Mouse (Mus musculus) gastrocnemius, adult 8-10 months (tissue): ENCODE data around the gene Cep41. TPM values are rescaled to one million over a fixed set of nuclear protein-coding genes. Genes with fewer than 3 reads are reported as not detected.
A peak's percentile ranks its signal among the peaks of the same experiment; 100 is the strongest.

ENCODE experiments used
- DNase-seq, 2 experiments: peaks; one replicate each; pipeline ENCODE4 v3.0.0; 2022; ENCODE audit warnings: low spot score in 2 of 2
- total RNA-seq, 4 experiments: library from RNA; stranded (reverse); gene quantifications; 2 replicates each; pipeline ENCODE4 v1.2.4; 2022

The Cep41 gene
- total RNA-seq, 4 experiments from 2014 or later: 0.12 to 0.83 (median 0.41) TPM

DNA sequence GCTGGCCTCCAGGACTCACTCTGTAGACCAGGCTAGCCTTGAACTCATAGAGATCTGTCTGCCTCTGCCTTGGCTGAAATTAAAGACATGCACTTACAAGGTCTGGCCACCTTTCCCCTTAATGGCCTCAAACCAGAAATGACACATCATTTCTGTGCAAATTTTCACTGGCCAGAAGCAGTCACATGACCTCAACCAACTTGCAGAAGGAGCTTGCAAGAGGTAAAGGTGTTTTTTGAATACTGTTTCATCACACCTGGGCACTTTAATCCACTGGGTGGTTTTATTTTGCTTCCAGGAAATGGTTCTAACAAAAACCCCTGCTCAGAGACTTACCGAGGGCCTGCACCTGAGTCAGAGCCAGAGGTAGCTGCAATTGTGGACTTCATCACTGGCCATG, 63.6 kb downstream of the Cep41 start:
- DNase-seq: no peak

DNA sequence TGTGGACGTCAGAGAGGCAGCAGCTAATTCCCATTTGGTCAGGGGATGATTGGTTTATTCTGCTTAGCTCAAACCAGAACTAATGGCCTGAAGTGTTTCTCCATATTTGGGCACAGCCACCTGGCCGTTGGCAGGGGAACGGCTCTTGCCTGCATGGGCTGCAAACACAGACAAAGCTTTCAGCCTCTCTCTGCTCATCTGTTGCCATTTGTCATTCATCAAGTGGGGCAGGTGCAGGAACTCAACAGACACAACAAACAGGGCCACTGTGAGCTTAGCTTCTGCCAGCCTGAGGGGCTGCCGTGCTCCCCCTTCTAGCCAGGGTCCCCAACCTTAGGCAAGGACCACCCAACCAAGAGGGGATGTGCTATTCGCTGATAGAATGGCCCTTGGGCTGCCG, 65.4 kb downstream of the Cep41 start:
- no peak for DNase-seq

DNA sequence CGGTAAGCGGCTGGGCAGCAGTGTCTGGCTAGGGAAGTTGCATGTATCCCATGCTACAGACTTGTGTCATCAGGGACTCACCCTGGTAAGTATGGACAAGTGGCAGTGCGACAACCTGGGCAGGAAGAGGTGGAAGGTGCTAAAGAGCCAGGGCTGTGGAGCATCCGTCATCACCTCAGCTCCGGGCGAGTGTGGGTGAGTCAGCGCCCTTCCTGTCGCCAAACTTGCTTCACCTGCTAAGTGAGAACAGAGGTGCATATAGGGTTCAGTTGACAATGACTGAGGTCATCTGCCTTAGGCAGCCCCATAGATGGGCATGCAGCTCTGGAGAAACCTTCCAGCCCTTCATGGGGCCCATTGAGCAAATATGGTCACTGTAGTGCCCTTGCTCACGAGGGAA, 68.8 kb downstream of the Cep41 start:
- DNase-seq: no peak

DNA sequence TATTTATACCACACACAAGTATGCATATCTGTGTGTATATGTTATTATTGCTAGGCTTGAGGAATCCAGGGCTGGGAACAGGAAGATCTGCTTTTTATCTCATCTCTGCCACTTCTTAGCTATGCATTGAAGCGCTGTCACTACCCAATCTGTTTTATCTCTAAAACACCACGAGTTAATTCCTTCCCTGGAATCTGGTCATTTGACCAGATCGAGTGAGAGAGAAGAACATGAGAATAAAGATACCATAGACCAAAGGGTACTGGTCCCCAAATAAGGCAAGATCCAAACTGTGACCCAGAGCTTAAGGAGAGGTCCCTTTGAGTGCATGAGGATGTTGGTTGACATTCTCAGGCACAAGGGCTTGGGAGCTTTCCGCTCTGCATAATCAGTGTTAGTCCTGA, 71.6 kb downstream of the Cep41 start:
- no peak for DNase-seq

DNA sequence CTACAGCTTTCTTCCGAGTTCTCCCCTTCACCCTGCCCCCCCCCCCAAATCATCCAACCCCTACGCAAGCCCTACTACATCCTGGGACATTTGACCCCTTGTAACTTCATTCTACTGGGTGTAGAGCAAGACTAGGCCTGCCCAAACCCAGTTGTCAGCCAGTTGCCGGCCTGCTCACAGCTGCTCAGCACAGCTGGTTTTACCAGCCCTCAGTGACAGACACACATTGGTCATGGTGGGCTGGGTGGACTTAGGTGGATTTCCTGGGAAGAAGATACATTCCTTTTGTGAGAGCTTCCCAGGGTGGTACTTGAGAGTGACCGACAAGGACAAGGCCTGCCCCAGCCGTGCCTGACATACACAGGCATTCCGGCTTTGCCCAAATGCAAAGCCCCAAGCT, 72.6 kb downstream of the Cep41 start:
- no peak for DNase-seq

DNA sequence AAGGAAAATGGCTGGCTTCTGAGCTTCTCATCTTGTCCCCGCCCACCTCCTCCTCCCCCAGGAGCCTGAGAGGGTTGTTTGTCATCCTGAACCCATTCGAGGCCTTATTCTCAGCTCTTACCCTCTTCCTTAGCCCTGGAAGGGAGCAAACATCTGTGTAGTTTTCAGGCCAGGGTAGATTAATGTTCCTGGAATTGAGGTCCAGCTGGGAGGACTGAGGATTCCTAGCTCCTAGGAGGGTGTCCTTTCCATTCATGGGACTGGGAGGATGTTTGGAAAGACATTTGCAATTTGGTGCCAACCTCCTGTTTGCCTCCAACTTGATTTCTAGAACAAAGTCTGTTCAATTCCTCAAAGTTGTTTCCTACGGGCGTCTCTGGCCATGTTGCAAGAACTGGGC, 73.0 kb downstream of the Cep41 start:
- peak in 1 of 2 experiments; percentile 27 for DNase-seq

DNA sequence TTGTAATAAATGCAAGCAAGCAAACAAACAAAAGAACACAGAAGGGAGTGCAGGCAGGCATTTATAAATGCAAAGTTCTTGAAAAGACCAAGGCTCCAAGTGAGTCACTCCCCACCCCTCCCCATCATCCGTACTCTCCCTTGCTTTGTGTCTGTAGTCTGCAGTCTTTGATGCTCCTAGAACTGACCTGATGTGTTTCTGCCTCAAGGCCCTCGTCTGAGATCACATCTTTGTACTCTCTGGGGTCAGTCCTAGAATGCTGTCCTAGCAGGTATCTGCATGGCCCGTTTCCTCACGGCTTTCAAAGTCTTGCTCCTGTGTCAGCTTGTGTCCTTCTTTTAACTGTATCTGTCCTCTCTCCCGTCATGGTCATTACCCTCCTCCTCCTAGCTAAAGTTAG, 73.9 kb downstream of the Cep41 start:
- no peak for DNase-seq

DNA sequence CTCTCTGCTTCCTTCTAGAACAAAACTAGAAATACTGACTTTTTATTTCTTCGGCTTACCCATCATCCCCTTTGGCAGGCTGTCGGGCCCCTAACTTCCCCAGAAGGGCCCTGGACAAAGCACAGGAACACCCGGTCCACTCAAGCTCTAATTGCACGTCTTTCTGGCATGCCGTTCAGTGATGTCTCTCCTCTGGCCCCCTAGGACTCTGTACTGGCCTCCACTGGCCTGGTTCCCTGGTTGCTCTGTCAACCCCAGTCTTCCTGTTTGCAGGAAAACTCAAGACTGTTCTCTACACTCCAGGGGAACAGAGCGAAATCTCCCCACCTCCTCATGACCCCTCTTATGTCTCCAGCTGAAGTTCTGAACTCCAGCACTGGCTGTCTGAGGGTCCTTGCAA, 74.8 kb downstream of the Cep41 start:
- DNase-seq: no peak

DNA sequence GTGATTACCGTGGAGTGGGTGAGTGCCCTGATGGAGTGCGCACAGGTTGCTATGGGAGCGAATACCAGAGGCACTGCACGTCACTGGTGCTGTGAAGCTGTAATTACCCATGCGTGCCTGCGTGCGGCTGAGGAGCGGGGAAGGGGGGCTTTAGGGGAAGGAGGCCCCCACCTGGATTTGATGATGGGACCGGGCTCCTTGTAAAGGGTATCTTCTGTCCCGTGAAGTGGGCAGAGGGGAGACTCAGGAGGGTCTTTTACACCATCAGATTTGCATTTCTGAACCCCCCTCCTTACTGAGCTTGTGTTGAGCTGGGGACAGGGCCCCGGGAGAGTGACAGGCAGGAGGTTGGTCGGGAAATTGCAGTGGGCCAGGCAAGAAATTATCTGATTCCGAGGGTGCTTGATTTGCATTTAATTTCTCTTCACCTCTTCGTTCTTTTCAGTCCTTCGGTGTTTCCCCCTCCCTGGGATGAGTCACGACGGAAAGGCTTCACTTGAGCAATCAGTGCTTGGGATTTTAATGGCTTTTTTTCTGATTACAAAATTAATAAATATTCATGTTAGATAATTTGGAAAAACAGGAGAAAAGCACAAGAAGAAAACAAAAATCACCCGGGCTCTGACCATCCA, 75.5 kb downstream of the Cep41 start:
- no peak for DNase-seq

DNA sequence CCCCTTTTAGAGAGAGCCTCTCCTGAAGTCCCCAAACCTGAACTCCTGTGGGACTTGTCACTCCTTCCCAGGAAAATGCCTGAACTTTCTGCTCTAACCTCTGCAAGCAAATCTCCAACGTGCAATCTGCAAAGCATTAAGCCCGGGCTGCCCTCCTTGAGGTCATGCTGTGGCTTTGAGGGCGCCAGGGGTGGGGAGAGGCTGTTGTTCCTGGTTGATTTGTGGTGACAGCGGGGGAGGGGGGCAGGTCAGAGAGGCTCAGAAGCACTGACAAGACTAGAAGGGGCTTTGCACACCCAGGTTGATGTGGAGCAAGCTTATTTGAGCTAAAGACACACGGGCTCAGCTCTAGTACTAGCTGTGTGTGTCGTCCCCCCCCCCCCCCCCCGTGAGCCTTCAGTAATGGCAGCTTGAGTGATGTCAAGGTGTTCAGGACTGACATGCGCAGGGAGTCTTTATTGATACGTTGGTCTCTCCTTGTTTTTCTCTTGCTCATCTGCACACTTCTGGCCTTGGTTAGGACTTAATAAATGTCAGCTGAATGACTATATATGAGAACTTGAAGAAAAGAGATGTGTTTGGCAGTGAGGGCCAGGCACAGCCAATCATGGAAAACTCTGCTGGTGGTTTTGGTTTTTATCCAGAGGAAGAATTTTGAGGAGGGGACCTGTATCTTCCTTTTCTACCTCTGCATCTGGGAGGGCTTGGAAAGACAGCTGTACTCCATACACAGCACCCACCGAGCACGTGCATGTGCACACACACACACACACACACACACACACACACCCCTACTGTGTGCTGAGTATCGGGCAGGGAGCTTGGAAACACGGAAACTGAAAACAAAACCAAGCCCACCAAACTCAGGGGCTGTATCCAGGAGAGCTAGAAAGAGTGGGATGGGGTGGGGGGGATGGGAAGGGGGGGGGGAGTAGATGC, 76.3 kb downstream of the Cep41 start:
- DNase-seq: no peak

DNA sequence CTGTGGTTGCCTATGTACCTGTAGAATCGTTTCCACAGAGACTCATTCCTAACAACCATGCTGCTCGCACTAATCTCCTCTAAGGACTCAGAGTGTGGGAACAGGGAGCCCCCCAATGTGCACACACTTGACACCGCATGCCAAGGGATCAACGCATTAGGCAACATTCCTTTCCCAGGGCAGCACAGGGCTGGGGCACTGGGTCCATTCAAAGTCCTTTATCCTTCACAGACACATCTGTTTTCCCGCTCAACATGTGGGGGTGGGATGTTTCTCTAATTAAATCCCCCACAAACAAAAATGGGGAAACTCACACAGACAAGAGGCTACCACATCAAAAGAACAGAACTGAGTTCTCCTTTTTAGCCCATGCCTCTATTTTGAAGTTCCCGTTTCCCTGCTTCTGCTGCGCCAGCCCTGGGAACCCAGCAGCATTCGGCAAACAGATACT, 77.0 kb downstream of the Cep41 start:
- DNase-seq: no peak

DNA sequence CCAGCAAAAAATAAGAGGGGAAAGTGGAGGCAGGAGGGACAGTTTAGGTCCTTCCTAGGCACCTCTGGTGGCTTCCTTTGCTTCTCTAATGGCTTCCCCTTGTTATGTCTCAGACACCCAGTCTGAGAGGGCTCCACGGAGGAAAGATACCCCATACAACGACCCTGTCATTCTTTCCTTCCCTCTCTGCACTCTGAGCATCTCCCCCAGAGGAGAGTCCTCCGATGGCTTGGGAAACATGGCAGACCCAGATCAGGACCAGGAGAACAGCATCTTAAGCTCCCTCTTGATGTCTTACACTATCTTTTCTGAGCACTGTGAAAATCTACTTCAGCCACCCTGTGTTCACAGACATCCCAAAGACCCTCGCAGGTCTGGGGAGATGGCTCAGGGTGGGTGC, 77.8 kb downstream of the Cep41 start:
- no peak for DNase-seq

DNA sequence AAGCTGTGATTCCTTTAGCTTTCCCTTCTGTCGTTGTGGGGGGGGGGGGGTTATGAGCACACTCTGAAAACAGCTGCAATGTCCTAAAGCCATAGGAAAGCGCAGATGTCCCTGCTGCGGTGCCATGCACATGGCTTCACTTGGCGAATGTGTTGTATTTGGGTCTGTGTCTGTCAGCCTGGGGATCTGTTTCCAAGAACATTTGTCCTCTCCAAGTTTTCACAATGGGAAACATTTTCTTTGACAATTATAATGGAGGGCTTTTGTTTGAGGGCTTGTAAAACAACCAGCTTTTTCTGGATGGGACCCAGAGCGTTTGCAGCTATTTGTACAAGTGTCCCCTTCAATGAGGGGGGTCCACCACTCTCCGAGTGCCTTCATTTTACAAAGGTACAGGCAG, 79.3 kb downstream of the Cep41 start:
- DNase-seq: no peak

DNA sequence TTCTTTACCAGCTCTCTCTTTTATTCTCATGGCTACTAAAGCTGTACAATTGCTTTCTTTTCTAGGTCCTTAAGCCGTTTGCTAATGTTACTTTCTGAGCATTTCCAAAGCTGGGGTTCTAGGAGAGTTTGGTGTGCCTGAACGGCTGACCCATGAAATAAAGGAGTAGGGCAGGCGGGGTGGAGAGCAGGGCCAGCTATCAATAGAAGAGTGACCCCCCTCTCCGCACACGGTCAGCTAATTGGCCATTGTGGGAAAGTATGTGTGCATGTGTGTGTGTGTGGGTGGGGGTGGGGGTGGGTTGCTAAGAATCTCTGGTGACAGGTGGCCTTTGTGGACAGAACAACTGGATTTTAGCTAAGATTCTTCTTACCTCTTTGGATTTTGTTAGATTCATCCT, 82.3 kb downstream of the Cep41 start:
- DNase-seq: no peak

DNA sequence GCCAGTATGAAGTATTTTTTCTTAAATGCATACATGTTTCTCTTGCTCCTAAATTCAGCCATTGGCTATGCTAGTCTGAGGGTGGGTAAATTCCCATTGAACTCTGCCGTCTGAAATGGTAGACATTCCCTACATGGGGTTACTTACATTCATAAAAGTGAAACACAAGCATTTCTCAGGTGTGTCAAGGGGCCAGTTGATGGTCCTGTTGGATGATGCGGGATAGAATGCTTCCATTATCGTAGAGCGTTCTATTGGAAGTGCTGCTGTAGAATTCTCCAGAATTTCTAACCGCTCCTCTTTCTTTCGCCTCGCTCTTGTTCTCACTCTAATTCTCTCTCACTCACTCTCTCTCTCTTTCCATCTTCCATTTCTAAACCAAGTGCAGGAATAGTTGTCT, 82.8 kb downstream of the Cep41 start, which contains the start of gene Cpa5:
Gene Cpa5 (plus strand): TSS at position 301 of the 400 bp plus-strand sequence.
- DNase-seq: no peak

DNA sequence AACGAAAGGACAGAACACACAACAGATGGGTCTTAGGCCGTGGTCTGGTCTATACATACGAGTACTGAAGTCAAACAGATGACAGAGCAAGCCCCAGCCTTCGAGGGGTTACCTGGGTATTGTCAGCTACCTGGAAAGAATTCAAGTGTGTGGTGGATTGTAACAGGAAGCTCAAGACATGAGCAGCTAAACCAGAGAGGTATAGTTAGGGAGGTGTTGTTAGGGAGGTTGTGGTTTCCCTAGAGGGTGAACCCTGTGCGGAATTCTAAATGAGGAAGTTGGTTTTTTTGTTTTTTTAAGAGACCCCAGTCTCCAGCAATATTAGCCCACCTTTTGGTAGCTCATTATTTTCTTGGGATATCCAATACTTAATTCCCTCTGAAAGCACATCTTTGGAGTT, 87.9 kb downstream of the Cep41 start:
- DNase-seq: no peak

DNA sequence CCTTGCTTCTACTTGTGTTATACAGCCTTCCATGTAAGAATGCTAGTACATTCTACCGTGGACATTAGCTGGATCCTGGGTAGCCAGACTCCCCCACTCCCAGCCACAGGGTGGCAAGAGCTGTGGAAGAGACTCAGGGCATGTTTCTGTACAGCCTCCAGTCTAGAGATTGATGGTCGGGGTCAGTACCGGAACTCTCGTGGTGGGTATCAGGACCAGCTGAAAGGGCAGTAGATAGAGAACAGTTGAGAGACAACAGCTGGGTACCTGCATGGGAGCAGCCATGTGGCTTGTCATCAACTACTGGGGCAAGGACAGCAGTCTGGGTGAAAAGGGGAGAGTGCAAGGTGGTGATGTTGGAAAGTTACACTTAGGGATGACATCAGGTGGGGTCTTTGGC, 88.4 kb downstream of the Cep41 start:
- DNase-seq: no peak

DNA sequence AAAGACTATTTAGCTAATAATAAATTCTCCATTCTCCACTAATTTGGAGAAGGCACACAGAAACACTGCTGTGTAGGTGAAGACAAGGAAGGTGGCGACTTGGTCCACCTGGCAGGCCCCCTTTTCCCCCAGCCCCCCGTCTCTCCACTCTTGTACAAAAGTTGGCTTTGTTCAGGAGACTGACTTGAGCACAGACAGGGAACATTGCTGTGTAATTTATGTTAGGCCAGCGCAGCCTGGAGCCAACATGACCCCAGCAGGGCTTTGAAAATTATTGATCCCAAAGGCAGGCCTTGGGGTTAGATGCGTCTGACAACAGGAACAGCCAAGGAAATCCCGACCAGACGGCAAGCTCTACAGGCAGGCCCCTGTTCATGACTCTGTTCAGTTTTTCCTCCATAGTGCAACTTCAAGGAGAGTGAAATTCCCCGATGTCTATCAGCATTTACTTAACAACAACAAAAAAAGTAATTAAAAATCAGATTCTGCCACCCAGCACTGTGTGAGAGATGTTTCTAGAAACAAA, 89.1 kb downstream of the Cep41 start:
- DNase-seq: no peak
